Mouse (Mus musculus) bone marrow, adult 2 months (tissue): Measurements from ENCODE around the gene Nsun4. TPM values are rescaled to one million over a fixed set of nuclear protein-coding genes. Genes with fewer than 3 reads are reported as not detected.
A peak's percentile ranks its signal among the peaks of the same experiment; 100 is the strongest.

Experiments used
- H3K27ac ChIP-seq: fragments of 200-500 bp; 2 replicates; pipeline ENCODE4 v1.5.1; 2012; ENCODE audit warnings: low read depth, mild to moderate bottlenecking, control low read depth, inconsistent platforms, low read length; ENCODE audit not compliant: control insufficient read depth, poor library complexity, insufficient read depth
- H3K4me1 ChIP-seq: fragments of 200-500 bp; 2 replicates; pipeline ENCODE4 v1.6.1; 2011; ENCODE audit warnings: low read length; ENCODE audit not compliant: control insufficient read depth, insufficient read depth
- H3K4me3 ChIP-seq: fragments of 200-500 bp; replicated peaks from 2 replicates; pipeline ENCODE3; 2011; ENCODE audit warnings: mild to moderate bottlenecking, low read depth, low read length, control low read depth; ENCODE audit not compliant: control insufficient read depth
- CTCF ChIP-seq: fragments of 200-500 bp; IDR thresholded peaks from 2 replicates; pipeline ENCODE4 v1.5.1; 2011; ENCODE audit warnings: low read length, control low read depth; ENCODE audit not compliant: control insufficient read depth, insufficient read depth
- POLR2A ChIP-seq: fragments of 200-500 bp; IDR thresholded peaks from 2 replicates; pipeline ENCODE4 v1.6.1; 2011; ENCODE audit warnings: low read depth, mild to moderate bottlenecking, control low read depth, low read length, borderline replicate concordance; ENCODE audit not compliant: control insufficient read depth
- WGBS: fragments of 180-500 bp; shearing (Covaris S2); methylation state at CpG from one replicate; pipeline ENCODE4 v1.1.7; 2018; 5-methylcytosine and 5-hydroxymethylcytosine counted together
- polyA plus RNA-seq: library from polyadenylated mRNA; stranded (reverse); fragments of >200 nt; gene quantifications from 2 replicates; pipeline ENCODE4 v1.2.4, GENCODE M21; 2011; ENCODE audit warnings: low replicate concordance; ENCODE audit not compliant: missing spikeins, insufficient read depth, insufficient read length

Gene Nsun4
- polyA plus RNA-seq, 1 experiment: 13.0 TPM

DNA sequence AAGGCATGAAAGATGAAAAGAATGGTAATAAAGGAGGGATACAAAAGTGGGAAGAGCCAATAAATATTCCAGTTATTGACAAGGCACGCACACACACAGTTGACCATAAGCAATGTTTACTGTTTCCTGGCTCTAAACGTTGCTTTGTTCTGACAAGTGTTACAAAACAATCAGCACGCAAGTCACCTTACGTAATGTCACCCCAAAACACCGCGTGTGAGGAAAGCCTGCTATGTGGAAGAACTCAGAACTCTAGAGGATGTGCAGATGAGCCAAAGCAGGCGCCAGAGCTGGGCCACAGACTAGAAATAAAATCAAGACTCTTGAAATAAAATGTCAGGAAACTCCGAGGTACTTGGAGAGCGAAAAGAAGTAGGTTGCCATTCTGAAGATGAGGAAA lies 20.8 kb downstream of the Nsun4 start:
- no peak overlapping the region for H3K27ac ChIP-seq
- no peaks in the 10 kb centered on the region; the same call in 1 of the 2 replicates for H3K4me1 ChIP-seq
- 50% methylated on average over 9 of the region's 9 CpGs for WGBS
- no peak for TF ChIP-seq POLR2A
- no peak for TF ChIP-seq CTCF
- H3K4me3 ChIP-seq: no peak overlapping the region

- Histone ChIP-seq H3K4me1 (no peaks in the 10 kb centered on the region; the same call in 1 of the 2 replicates), H3K27ac (peak within 1 kb of the TSS; percentile 48; the same call in 1 of the 2 replicates), H3K4me3 (peak within 1 kb of the TSS; percentile 68)
- TF ChIP-seq POLR2A (no peak), CTCF (no peak)
- 14% methylated on average over 18 of the region's 18 CpGs for WGBS
Measured at GRCm38 (mm10) chr4:116017902-116018746, 35.6 kb downstream of the Nsun4 start, which contains the start of gene Faah. Faah (minus strand) TSS chr4:116017926.

DNA sequence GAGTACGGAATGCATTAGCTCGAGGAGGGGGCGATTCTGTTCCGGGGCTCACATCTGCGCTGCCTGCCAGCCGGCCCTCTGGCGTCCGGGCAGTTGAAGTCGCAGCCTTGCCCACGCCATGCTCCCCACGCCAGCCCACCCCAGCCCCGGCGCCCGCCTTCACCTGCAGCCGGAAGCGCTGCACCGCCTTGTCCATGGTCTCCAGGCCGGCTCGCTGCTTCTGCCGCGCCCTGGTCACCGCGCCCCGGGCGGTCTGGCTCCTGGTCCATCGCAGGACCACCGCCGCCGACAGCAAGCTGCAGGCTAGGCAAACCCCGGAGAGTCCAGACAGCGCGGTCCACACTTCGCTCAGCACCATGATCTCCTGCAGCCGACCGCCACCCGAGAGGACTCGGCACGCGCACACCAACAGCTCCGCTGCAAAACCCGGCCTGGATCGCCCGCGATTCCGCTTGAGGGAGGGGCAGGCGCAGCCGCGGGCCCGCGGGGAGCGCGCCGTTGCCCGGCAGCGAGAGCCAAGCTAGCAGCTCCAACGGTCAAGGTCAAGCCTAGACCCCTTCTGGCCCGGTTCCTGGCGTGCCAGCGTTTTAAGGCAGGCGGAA lies 36.3 kb downstream of the Nsun4 start:
- H3K27ac ChIP-seq: peak overlapping the region; percentile 48; the same call in 1 of the 2 replicates
- TF ChIP-seq CTCF: no peak
- no peak for TF ChIP-seq POLR2A
- WGBS: under 1% methylated on average over 60 of the region's 60 CpGs
- peak overlapping the region; percentile 68 for H3K4me3 ChIP-seq
- no peaks in the 10 kb centered on the region; the same call in 1 of the 2 replicates for H3K4me1 ChIP-seq

DNA sequence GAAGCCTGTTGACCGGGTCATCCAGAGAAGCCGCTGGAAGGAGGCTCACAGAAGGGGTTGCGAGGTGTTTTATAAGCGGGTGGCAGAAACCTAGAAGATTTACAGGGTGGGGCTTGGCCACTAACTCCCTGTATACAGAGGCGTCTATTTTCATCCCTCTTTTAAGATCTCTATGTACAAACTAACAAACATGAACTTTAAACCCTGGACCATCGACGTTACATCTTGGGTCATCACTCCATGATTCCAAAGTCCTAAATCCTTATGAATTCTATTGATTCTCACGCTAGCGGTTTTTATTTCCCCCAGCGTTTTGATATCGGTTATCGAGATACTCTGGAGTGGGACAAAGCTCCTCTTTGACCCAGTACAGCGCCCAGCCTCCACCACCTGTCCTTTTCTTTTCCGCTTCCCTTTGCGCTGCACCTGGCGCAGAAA lies 36.8 kb downstream of the Nsun4 start:
- WGBS: 7% methylated on average over 16 of the region's 16 CpGs
- Histone ChIP-seq H3K4me1 (no peaks in the 10 kb centered on the region; the same call in 1 of the 2 replicates), H3K27ac (no peak overlapping the region), H3K4me3 (peak overlapping the region; percentile 68)
- TF ChIP-seq CTCF: no peak
- TF ChIP-seq POLR2A: no peak

DNA sequence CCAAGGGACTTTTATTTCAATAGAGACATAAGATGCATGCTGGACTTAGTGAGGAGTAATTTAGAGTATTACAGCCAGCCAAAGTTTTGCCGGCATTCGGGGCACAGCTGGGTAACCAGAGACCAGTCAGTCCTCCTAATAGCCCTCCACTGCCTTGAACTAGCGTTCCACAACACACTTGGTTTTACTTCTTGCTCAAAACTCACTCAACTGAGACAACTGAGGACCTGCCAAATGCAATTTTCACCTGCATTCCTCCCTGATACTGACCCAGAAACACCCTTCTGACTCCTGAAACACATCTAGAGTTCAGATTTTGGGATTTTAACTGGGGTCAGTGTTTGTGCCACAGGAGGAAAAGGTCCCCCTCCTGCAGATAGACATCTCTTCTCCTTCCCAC lies 37.3 kb downstream of the Nsun4 start:
- no peak for TF ChIP-seq POLR2A
- 49% methylated on average over 3 of the region's 3 CpGs for WGBS
- H3K4me1 ChIP-seq: no peaks in the 10 kb centered on the region; the same call in 1 of the 2 replicates
- H3K27ac ChIP-seq: no peak overlapping the region
- H3K4me3 ChIP-seq: peak overlapping the region; percentile 22

DNA sequence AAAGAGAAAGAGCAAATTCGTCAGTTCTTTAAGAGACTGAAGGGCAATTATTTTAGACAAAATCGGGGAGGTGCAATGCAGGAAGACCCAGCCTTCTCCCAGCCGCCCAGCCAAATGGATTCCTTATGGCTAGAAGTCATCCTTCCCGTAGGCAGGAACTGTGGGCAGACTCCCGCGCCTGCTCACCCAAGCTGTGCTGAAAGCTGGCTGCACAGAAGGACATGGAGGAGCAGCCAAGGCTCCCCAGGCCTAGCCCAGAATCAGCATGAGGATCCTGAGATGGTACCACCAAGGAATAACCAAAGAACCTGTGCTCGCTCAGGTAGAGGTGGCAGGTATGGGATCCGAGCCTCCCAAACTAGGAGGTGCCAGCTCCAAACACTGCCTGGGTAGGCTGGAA lies 37.7 kb downstream of the Nsun4 start:
- Histone ChIP-seq H3K27ac (no peak overlapping the region), H3K4me3 (peak overlapping the region; percentile 22)
- 72% methylated on average over 8 of the region's 8 CpGs for WGBS

GRCm38 (mm10) chr4:116015502-116015901 lies 38.2 kb downstream of the Nsun4 start:
- 37% methylated on average over 5 of the region's 5 CpGs for WGBS

More for the DNA sequence above, 37.7 kb downstream of the Nsun4 start:
- TF ChIP-seq CTCF (no peak), POLR2A (no peak)
- H3K4me1 ChIP-seq: no peaks in the 10 kb centered on the region; the same call in 1 of the 2 replicates

GRCm38 (mm10) chr4:116010186-116010585 lies 43.5 kb downstream of the Nsun4 start:
- Histone ChIP-seq H3K4me1 (no peaks in the 10 kb centered on the region), H3K4me3 (no peak overlapping the region), H3K27ac (no peak overlapping the region)
- 62% methylated on average over 8 of the region's 8 CpGs for WGBS
- no peak for TF ChIP-seq POLR2A
- no peak for TF ChIP-seq CTCF

More at GRCm38 (mm10) chr4:116015502-116015901, 38.2 kb downstream of the Nsun4 start:
- no peak overlapping the region for H3K4me3 ChIP-seq
- no peaks in the 10 kb centered on the region; the same call in 1 of the 2 replicates for H3K4me1 ChIP-seq
- no peak for TF ChIP-seq POLR2A
- no peak for TF ChIP-seq CTCF
- H3K27ac ChIP-seq: no peak overlapping the region

DNA sequence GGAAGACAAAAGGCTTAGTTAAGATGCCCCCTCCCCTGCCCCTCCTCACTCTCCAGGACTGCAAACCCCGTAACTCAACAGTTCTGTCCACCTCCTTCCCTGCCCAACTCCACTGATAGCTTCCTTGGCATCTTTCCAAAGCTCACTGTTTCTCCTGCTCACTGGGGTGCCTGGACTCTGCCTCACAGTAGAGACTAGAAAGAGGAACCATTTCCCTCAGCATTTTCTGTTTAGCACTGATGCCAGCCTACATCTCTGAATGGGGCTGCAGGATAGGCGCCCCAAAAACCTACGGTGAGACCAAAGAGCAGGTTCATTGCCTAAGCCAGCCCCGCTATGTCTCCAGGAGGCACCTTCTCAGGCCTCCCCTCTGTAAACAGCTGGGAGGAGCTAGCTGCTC lies 52.5 kb downstream of the Nsun4 start:
- no peaks in the 10 kb centered on the region for H3K4me1 ChIP-seq
- TF ChIP-seq POLR2A (no peak), CTCF (no peak)
- H3K4me3 ChIP-seq: no peak overlapping the region
- no peak overlapping the region for H3K27ac ChIP-seq
- WGBS: 46% methylated on average over 4 of the region's 4 CpGs
